Mouse (Mus musculus) layer of hippocampus, adult 2 months (tissue): ENCODE measurements at regions not wholly inside any gene's neighbourhood (a gene's known extent, or its start where the extent isn't known, plus 50 kb on each side); places are given as distances from the start of the nearest gene placed in this dataset.
"Not testable (repeated sequence)": the region's sequence is repeated elsewhere in the genome, so short reads cannot be mapped to it uniquely, and the experiment has no call there.

Experiments
- DNase-seq, 2 experiments: peaks; one replicate each; pipeline ENCODE4 v3.0.0; 2022; ENCODE audit warnings: low spot score in 2 of 2
- H3K27ac ChIP-seq: fragments of 200-600 bp; 2 replicates; pipeline ENCODE4 v1.8.1; 2022
- H3K4me3 ChIP-seq: fragments of 200-600 bp; 2 replicates; pipeline ENCODE4 v1.8.1; 2022; ENCODE audit warnings: mild to moderate bottlenecking
- CTCF ChIP-seq: fragments of 200-600 bp; conservative IDR thresholded peaks from 2 replicates; pipeline ENCODE4 v1.8.1; 2022; ENCODE audit warnings: antibody characterized with exemption, mild to moderate bottlenecking, moderate library complexity

GRCm38 (mm10) chr6:61042667-61043523 is 118.1 kb downstream of the Mmrn1 start:
- H3K27ac ChIP-seq, result peak overlapping the region; percentile 62; the same call in 1 of the 2 replicates
- peak; percentile 33 to 52 for DNase-seq
- H3K4me3 ChIP-seq, result peak overlapping the region; percentile 44
- TF ChIP-seq CTCF, result peak; percentile 35

DNA sequence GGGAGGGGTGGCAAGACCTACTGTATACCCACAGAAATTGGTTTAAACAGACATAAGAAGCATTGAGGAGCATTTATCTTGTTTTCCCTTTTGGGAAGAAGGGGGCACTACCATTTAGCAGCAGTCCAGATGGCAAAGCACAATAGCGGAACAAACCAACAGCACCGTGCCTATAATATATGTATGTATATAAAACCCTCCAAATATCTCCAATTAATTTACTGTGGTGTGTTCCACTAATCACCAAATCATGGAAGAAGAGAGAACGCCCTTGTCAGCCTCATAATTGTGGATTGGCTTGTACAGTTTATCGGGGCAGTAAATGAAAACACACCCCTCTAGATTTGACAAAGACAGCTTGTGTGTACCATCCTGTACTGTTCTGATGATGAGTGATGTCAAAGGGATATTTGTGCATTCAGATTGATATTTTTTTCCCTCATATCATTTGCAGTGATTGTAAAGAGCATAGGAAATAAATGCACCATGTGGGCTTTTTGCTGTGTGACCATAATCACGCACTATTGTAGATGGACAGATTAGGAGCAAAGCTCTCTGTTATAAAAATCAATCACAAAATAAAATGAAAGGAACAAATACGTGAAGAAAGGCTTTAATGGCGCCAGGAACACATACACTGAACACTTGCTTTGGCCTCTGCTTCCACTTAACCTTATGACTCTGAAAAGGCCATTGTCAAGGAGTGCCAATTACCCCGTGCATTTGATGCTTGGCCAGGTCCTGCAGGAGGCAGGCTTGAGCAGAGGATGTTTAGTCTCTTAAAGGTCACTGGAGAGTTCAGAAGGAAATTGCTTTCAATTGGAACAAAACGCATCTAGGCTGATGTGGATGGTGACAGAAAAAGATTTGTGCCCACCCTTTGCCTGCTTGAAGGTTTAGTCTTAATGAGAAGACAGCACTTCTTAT is 119.0 kb downstream of the Mmrn1 start:
- DNase-seq, result no peak
- Histone ChIP-seq H3K27ac (peak overlapping the region; percentile 62; the same call in 1 of the 2 replicates), H3K4me3 (peak overlapping the region; percentile 44)
- peak; percentile 15; the same call in 1 of the 2 replicates for TF ChIP-seq CTCF

GRCm38 (mm10) chr6:61047667-61048066 is 122.9 kb downstream of the Mmrn1 start:
- DNase-seq, H3K4me3 ChIP-seq, H3K27ac ChIP-seq: not testable (repeated sequence)

GRCm38 (mm10) chr6:61063129-61063528 is 117.0 kb upstream of the Ccser1 start:
- DNase-seq, result peak; percentile 23 to 39
- Histone ChIP-seq H3K27ac (no peak overlapping the region), H3K4me3 (no peak overlapping the region)
- TF ChIP-seq CTCF, result peak; percentile 82

DNA sequence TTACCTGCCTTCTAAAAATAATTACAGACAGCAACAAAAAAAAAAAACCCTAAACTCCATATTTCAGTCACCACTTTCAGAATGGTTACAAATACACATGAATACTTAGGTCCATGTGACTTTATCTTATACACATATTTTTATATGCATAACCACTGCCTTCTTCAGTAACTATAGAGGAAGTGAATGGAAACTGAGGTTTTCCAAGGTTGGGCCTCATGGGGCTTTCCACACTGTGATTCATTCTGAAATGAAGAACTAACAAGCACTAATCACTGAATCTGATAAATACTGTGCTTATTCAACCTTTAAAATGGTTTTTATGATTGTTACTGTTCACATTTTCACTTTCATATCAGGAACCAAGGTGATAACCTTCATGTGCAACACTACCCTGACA is 114.4 kb upstream of the Ccser1 start:
- no peak for DNase-seq
- TF ChIP-seq CTCF, result no peak

GRCm38 (mm10) chr6:61066501-61067282 is 113.4 kb upstream of the Ccser1 start:
- Histone ChIP-seq H3K4me3 (no peak overlapping the region), H3K27ac (no peak overlapping the region)
- no peak for DNase-seq
- no peak for TF ChIP-seq CTCF

More for the DNA sequence above, 114.4 kb upstream of the Ccser1 start:
- Histone ChIP-seq H3K4me3 (no peak overlapping the region), H3K27ac (no peak overlapping the region)

GRCm38 (mm10) chr6:61067355-61068116 is 112.6 kb upstream of the Ccser1 start:
- Histone ChIP-seq H3K4me3 (no peak overlapping the region), H3K27ac (no peak overlapping the region)
- TF ChIP-seq CTCF, result no peak
- no peak for DNase-seq

DNA sequence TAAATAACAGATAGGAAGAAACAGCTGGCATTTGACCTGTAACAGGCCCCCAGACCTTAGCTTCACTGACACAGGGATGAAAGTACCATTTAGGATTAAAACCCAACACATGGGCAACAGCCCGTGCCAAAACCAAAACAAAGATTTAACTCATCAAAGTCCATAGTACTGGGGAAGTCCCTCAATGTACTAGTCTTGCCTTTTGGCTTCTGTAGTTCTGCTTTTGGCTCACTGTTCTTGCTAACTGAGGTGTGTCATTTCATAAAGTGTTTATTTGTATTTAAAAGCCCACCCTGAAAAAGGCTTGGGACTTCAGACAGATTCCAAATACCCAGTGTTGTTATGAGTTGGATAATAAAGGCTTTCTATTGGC is 112.0 kb upstream of the Ccser1 start:
- Histone ChIP-seq H3K4me3 (no peak overlapping the region), H3K27ac (no peak overlapping the region)
- no peak for TF ChIP-seq CTCF
- DNase-seq, result no peak

- Histone ChIP-seq H3K4me3 (no peak overlapping the region), H3K27ac (no peak overlapping the region)
- TF ChIP-seq CTCF, result no peak
- DNase-seq, result no peak
Observed at GRCm38 (mm10) chr6:61073267-61073666, 106.9 kb upstream of the Ccser1 start.

DNA sequence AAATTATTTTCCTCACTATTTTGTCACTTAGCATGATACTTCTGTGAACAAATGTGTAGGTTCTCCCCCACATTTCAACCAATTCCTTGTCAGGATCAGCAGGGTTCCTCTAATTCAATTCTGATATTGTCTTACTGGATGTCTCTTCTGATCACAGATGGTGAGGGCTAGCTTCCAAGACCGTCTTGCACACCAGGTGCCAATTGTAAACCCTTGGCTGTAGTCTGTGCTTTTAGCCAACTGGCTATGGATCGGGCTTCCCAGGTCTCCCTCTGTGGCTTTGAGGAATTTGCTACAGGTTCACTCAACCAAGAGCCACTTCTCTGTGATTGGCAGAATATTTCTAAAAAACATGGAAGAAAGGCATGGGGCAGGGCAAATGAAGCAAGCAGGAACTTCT is 106.3 kb upstream of the Ccser1 start:
- Histone ChIP-seq H3K27ac (no peak overlapping the region), H3K4me3 (no peak overlapping the region)
- no peak for DNase-seq
- no peak for TF ChIP-seq CTCF

- H3K4me3 ChIP-seq, result no peak overlapping the region
- no peak overlapping the region for H3K27ac ChIP-seq
- TF ChIP-seq CTCF, result no peak
- DNase-seq, result no peak
Observed at GRCm38 (mm10) chr6:61074700-61075099, 105.4 kb upstream of the Ccser1 start.

- Histone ChIP-seq H3K4me3 (no peak overlapping the region), H3K27ac (no peak overlapping the region)
- no peak for DNase-seq
- TF ChIP-seq CTCF, result no peak
Observed at GRCm38 (mm10) chr6:61078559-61078958, 101.6 kb upstream of the Ccser1 start.
